Comparison of ENCODE assay signal across 16 mouse cellular contexts in the genomic region with DNA sequence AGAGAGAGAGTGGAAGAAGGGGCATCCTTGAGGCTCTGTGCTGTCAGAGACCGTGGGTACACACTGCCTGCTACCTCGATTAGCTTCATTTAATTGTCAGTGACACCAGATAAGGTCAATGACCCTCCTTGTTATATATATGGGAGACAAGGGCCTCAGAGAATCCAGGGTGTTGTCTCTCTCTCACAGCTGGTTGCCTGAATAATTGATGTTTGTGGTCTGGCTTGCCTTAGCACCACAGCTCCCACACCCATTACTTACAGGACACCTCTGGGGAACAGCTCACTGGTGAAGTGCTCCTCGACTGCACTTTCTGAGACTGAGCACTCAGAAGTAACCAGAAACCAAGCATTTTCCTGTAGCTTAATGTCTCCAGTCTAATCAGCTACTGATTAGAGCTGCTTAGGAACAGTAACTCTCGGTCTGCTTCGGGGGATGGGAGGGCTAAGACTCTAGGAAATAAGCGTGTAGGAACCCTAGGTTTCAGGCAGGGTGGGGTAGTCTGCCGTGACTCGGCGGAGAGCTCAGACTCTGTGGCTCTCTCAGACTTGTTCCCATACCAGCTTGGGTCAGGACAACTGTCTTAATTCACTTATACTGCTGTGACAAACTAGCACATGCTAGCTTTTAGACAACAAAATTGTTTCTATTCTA.
DNase-seq lines count a peak whose midpoint lies in the region; ATAC-seq lines count a peak whose summit lies in the region.
"Had no signal": no experiment of that assay in that cellular context is flagged by ENCODE, and none has a peak within 500 bp of the region (broad histone marks: within the 10 kb centered on the region; RNA-seq: fewer than 3 reads in every experiment).

No protein-coding gene starts in this region.

- no peaks in the 10 kb centered on the region for H3K27me3 ChIP-seq in heart, embryonic 14.5 days (ENCODE audit: control insufficient read depth, insufficient read depth, low read length)
- no peaks in the 10 kb centered on the region for H3K27me3 ChIP-seq in neural tube, embryonic 14.5 days (ENCODE audit: control insufficient read depth, insufficient read depth, low read length)
- H3K27me3 ChIP-seq in neural tube, embryonic 15.5 days (replicated peaks), result peaks cover 3% of the 10 kb centered on the region; the same call in 1 of the 2 replicates
- H3K27me3 ChIP-seq: embryonic facial prominence, embryonic 12.5 days; intestine, embryonic 15.5 days; liver, embryonic 13.5 days; lung, embryonic 15.5 days had no signal

- peak; percentile 66; the same call in 1 of the 2 replicates for ATAC-seq in heart, embryonic 14.5 days (ENCODE audit: insufficient number of reproducible peaks, insufficient read depth, low FRiP score, low read depth)
- ATAC-seq in neural tube, embryonic 14.5 days (ENCODE audit: low read depth), result peak; percentile 32; the same call in 1 of the 2 replicates
- ATAC-seq in neural tube, embryonic 15.5 days (ENCODE audit: low FRiP score), result no peak
- ATAC-seq in megakaryocyte progenitor cell, adult 5-6 weeks (replicated peaks; ENCODE audit: poor library complexity), result peak; percentile 29; the same call in 1 of the 2 replicates
- no peak for ATAC-seq in inflammation-experienced regulatory T-cells, adult 6 months
- ATAC-seq: intestine, embryonic 15.5 days had no signal

- H3K4me1 ChIP-seq in heart, embryonic 14.5 days (ENCODE audit: control insufficient read depth in 2 of 2, insufficient read depth in 2 of 2, low read length in 2 of 2), result peaks cover 13 to 22% of the 10 kb centered on the region in 2 experiments
- peaks cover 3% of the 10 kb centered on the region; the same call in 1 of the 2 replicates for H3K4me1 ChIP-seq in neural tube, embryonic 14.5 days (ENCODE audit: control insufficient read depth, insufficient read depth, low read length)
- H3K4me1 ChIP-seq in neural tube, embryonic 15.5 days, result peaks cover 20% of the 10 kb centered on the region

- WGBS in heart, embryonic 14.5 days, result 20% methylated on average over 9 of the region's 9 CpGs
- 47% methylated on average over 9 of the region's 9 CpGs for WGBS in neural tube, embryonic 14.5 days
- WGBS in neural tube, embryonic 15.5 days, result 45% methylated on average over 9 of the region's 9 CpGs

- H3K27ac ChIP-seq in heart, embryonic 14.5 days (replicated peaks in 1 of 2; ENCODE audit: control insufficient read depth in 1 of 2, insufficient read depth in 1 of 2, low read depth in 2 of 2, low read length in 2 of 2), result no peak overlapping the region
- no peak overlapping the region for H3K27ac ChIP-seq in neural tube, embryonic 14.5 days (ENCODE audit: low read depth, low read length)
- H3K27ac ChIP-seq in neural tube, embryonic 15.5 days (replicated peaks), result no peak overlapping the region
- H3K27ac ChIP-seq: embryonic facial prominence, embryonic 12.5 days; intestine, embryonic 15.5 days; layer of hippocampus, adult 2 months; liver, embryonic 13.5 days; lung, embryonic 15.5 days; midbrain, embryonic 10.5 days had no signal

- H3K4me3 ChIP-seq in heart, embryonic 14.5 days (ENCODE audit: control insufficient read depth in 1 of 2, insufficient read depth in 1 of 2, low read depth in 1 of 2, low read length in 2 of 2), result no peak overlapping the region
- H3K4me3 ChIP-seq in neural tube, embryonic 14.5 days (ENCODE audit: low read depth, low read length), result no peak overlapping the region
- H3K4me3 ChIP-seq in neural tube, embryonic 15.5 days (replicated peaks), result no peak overlapping the region
- H3K4me3 ChIP-seq: embryonic facial prominence, embryonic 12.5 days; intestine, embryonic 15.5 days; layer of hippocampus, adult 2 months; liver, embryonic 13.5 days; lung, embryonic 15.5 days; midbrain, embryonic 10.5 days had no signal

- H3K9ac ChIP-seq in heart, embryonic 14.5 days (ENCODE audit: low read length), result no peak overlapping the region
- no peak overlapping the region for H3K9ac ChIP-seq in neural tube, embryonic 14.5 days (replicated peaks; ENCODE audit: low read depth, low read length)
- H3K9ac ChIP-seq in neural tube, embryonic 15.5 days (replicated peaks), result no peak overlapping the region
- H3K9ac ChIP-seq: embryonic facial prominence, embryonic 12.5 days; intestine, embryonic 15.5 days; liver, embryonic 13.5 days; lung, embryonic 15.5 days had no signal

- H3K4me2 ChIP-seq in heart, embryonic 14.5 days (ENCODE audit: low read length), result no peak overlapping the region
- no peak overlapping the region for H3K4me2 ChIP-seq in neural tube, embryonic 14.5 days (ENCODE audit: low read depth, low read length)
- no peak overlapping the region for H3K4me2 ChIP-seq in neural tube, embryonic 15.5 days
- H3K4me2 ChIP-seq: embryonic facial prominence, embryonic 12.5 days; intestine, embryonic 15.5 days; liver, embryonic 13.5 days; lung, embryonic 15.5 days had no signal

- H3K9me3 ChIP-seq in heart, embryonic 14.5 days (ENCODE audit: control insufficient read depth, low read length), result no peaks in the 10 kb centered on the region
- H3K9me3 ChIP-seq in neural tube, embryonic 14.5 days (ENCODE audit: control insufficient read depth, low read length), result no peaks in the 10 kb centered on the region
- no peaks in the 10 kb centered on the region for H3K9me3 ChIP-seq in neural tube, embryonic 15.5 days (replicated peaks)
- H3K9me3 ChIP-seq: embryonic facial prominence, embryonic 12.5 days; intestine, embryonic 15.5 days; liver, embryonic 13.5 days; lung, embryonic 15.5 days; midbrain, embryonic 10.5 days had no signal

- H3K36me3 ChIP-seq in heart, embryonic 14.5 days (ENCODE audit: control insufficient read depth, insufficient read depth, low read length), result no peaks in the 10 kb centered on the region
- H3K36me3 ChIP-seq in neural tube, embryonic 14.5 days (ENCODE audit: control insufficient read depth, insufficient read depth, low read length), result no peaks in the 10 kb centered on the region
- no peaks in the 10 kb centered on the region for H3K36me3 ChIP-seq in neural tube, embryonic 15.5 days
- H3K36me3 ChIP-seq: embryonic facial prominence, embryonic 12.5 days; intestine, embryonic 15.5 days; liver, embryonic 13.5 days; lung, embryonic 15.5 days; midbrain, embryonic 10.5 days had no signal

- DNase-seq in heart, postnatal 4 days, result no peak
- no peak for DNase-seq in urinary bladder, postnatal 25 days (ENCODE audit: low spot score)
- DNase-seq in thymus, adult 18-20 months, result no peak
- DNase-seq: cerebellum, postnatal 14 days; gastrocnemius, postnatal 14 days; liver, embryonic 13.5 days had no signal

Comparison
In these comparisons a context has a peak if more than half of its experiments do, and no peak if none do; other contexts are left out.
1. ATAC-seq: peak in heart, embryonic 14.5 days (single experiment), neural tube, embryonic 14.5 days (single experiment) and megakaryocyte progenitor cell, adult 5-6 weeks (single experiment); none in neural tube, embryonic 15.5 days (single experiment) and inflammation-experienced regulatory T-cells, adult 6 months (single experiment).